Mouse (Mus musculus): ENCODE results near the gene Ppia.
"Not testable (repeated sequence)": the region's sequence is repeated elsewhere in the genome, so short reads cannot be mapped to it uniquely, and the experiment has no call there.

Ppia gene

DNA sequence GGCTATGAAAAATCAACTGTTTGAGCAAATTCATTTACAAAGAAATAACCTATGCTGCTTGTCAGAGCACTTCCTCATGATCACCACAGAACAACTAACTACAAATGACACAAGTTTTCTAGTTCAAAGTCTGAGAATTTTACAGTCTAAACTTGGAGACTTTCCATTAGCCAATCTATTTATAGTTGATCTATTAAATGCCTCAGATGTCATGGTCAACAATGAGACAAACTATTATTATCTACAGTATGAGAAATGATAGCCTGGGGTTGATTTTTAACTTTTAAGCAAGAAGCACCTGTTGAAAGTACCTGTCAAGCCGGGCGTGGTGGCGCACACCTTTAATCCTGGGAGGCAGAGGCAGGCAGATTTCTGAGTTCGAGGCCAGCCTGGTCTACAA lies 27.3 kb downstream of the Ppia start:
- no peak for DNase-seq (ENCODE audit: low read depth, low spot score)

DNA sequence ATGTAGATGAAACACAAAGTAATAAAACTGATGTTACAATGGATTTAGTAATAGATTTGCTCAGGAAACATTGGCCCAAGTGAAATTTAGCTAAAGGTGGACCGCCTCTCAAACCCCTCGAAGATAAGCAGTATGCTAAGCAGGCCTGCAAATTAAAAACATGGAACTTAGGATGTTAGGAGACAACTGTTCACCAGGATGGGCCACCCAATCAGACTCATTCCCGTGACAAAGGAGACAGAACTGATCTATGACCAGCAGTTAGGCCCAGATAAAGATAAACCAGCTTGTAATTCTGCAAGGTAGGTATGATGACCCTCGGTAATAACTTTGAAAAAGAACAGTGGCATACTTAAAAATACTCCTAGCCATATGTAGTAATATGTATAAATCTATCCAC lies 27.9 kb downstream of the Ppia start:
- DNase-seq (ENCODE audit: low read depth, low spot score), result no peak

DNA sequence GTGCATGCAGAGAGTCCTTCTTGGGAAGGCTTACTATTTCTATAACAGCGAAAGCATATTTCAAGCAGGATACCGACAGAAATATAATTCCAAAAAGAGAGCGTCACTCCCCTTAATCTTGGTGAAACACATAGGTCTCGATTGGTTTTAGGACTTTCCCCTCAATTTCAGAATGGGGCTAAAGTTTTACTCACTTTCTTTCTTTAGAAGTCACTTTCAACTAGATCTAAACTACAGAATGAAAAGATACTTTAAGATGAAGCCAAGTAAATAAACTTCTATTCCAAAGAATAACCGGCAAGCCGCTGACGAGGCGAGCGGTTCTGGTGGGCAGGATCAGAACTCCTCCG lies 28.5 kb downstream of the Ppia start:
- no peak for DNase-seq (ENCODE audit: low read depth, low spot score)

DNA sequence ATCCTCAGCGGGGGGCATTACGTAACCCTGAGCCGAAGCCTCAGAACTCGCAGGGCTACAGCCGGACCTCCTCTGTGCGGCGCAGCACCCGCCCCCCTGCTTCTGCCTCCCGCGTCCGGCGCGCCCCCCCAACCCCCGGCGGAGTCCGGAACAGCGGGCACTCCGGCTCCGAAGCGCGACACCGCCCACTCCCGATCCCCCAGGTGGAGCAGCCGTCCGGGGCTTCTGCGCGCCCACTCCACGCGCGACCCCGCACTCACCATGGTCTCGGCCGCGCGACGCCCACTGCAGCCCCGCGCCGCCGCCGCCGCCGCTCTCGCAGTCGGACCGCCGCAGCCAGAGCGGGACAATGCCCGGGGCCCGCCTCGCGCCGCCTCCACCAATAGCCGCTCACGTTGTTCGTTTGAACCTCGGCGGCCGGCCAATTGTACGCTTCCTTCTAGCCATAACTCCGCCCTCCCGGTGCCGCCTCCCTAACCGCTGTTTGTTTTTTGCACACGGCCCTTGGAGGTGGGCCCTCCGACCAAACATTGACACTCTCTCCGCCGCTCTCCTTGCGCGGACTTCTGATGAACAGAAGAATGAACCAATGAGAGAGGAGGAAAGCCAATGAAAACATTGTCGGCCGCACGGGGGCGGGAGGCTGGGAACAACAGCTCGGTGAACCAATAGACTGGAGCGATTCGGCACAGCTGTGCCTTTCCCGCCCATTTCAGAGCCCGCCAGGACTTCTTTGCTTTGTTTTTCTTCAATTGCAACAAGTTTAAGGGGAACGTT lies 29.0 kb downstream of the Ppia start, which contains the start of gene H2afv:
TSS of gene H2afv (minus strand) at position 367 of the 777 bp plus-strand sequence.
- DNase-seq (ENCODE audit: low read depth, low spot score), result peak; percentile 99

DNA sequence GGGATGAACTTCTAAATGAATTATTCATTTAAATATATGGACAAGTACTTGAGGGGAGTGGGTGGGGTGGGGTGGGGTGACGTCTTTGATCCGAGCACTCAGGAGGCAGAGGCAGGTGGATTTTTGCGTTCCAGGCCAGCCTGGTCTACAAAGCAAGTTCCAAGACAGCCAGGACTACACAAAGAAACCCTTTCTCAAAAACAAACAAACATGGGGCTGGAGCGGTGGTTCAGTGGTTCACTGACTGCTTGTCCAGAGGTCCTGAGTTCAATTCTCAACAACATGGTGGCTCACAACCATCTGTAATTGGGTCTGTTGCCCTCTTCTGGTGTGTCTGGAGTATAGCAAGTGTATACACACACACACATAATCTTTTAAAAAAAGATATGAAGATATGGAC lies 30.2 kb downstream of the Ppia start:
- no peak for DNase-seq (ENCODE audit: low read depth, low spot score)

DNA sequence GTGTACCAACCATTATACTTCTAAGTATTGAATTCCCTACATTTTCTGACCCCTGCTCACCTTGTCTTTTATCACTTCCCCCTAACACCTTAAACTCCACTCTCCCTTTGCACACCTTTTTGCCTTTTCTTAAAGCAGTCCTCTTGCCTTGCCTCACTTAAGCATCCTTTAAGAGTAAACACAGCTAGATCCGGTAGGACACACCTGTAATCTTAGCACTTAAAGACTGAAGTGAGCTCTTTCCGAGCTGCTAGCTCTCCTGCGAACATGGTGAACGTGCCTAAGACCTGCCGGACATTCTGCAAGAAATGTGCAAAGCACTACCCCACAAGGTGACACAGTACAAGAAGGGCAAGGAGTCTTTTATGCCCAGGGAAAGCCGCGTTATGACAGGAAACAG lies 30.7 kb downstream of the Ppia start:
- DNase-seq (ENCODE audit: low read depth, low spot score), result no peak

DNA sequence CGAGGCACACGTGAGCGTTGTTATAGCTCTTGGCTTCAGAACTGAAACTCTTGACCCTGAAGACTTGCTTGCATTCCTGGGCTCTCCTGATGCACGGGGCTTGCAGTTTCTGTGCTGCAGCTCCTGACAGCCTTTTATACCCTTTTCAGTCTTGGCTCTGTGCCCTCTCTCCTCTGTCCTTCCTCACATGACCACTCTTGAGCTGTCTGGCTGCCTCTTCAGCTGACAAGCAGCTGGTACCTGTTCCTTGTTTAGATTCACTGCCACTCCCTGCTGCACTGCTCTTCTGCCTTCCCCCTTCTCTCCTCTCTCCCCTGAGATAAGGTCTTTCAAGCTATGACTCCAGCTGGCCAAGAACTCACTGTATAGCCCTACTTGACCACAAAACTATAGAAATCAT lies 32.2 kb downstream of the Ppia start:
- no peak for DNase-seq (ENCODE audit: low read depth, low spot score)

DNA sequence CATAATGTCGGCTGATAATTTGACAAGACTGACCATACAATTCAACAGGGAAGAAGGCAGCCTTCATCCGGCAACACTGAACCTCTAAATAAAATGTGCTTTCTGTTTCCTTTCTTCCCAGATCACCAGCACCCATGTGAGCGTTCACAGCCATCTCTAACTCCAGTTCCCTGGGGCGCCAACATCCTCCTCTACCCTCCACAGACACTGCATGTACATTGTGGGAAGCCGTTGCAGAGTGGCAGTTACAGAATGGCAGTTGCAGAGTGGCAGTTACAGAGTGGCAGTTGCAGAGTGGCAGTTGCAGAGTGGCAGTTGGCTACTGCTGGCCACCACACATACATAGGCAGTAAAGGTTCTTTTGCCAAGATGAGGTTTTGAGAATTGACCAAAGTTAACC lies 32.9 kb downstream of the Ppia start:
- not testable (repeated sequence) for DNase-seq (ENCODE audit: low read depth, low spot score)

DNA sequence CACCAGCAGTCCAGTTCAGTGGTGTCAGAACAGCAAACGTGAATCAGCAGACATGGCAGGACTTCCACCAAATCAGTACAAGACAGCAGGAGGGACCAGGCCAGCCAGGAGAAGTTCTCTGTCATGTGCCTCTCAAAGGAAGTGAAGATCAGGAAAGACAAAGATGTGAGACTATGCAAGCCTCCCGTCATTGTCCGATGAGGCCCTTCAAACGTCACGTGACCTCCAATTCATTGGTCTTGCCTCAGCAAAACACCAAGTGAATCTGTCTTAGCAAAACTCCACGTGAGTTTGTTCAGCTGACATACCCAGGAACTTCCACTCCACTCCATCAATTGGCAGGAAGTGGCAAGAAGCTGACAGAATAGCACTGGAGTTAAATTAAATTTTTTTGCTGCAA lies 40.8 kb downstream of the Ppia start:
- no peak for DNase-seq (ENCODE audit: low read depth, low spot score)

DNA sequence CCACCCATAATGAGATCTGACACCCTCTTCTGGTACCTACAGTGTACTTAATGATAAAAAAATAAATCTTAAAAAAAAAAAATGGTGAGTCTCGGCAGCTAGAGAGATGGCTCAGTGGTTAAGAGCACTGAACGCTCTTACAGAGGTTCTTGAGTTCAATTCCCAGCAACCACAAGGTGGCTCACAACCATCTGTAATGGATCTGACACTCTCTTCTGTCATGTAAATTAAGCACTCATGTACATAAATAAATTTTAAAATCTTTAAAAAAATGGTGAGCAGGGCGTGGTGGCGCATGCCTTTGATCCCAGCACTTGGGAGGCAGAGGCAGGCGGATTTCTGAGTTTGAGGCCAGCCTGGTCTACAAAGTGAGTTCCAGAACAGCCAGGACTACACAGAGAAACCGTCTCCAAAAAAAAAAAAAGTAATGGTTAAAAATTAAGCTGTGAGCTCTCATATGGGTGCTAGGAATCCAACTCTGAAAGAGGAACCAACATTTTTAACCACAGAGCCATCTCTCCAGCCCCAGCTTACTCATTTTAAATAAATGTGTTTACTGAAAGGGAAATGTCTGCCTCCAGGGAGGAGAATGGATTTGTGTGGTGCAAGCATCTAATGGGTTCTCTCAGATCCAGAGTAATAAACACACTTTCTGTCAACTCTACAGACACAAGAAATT lies 48.1 kb downstream of the Ppia start:
- DNase-seq (ENCODE audit: low read depth, low spot score), result no peak

DNA sequence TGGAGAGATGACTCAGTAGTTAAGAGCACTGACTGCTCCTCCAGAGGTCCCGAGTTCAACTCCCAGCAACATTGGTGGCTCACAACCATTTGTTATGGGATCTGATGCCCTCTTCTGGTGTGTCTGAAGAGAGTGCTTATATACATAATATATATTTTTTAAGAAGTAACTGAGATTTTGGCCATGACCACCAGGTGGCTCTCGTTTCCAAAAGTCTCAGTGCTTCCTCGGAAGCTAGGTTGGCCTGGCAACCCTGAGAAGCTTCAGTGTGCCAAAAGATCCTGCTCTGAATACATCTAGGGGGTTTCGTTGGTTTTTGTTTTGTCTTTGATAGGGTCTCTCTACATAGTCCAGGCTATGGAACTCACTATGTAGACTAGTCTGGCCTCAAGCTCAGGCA lies 49.9 kb downstream of the Ppia start:
- DNase-seq (ENCODE audit: low read depth, low spot score), result peak; percentile 63

DNA sequence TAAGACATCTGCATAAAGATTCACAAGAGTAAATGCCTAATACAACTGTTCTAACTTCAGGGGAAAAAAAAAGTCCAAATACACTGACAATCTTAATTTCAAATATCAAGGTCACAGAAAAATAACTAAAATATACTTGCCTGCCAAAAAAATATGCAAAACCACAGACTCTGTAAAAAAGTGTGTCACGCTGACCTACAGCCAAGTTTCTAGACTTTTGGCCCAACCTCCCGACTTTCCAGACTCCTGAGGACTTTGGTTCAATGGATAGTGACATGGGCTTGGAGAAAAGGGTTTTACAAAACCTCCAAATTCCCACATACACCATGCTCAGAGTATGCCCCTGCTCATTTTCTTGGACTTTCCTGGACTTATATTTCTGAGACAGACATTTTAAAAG lies 53.3 kb downstream of the Ppia start:
- no peak for DNase-seq (ENCODE audit: low read depth, low spot score)

Measured in forelimb bud, embryonic 11.5 days (tissue).